Mouse (Mus musculus) spleen, postnatal 4 days (tissue): ENCODE measurements around the gene Galnt10.

Experiments used
- DNase-seq, 2 experiments: peaks; one replicate each; pipeline ENCODE4 v3.0.0; 2022; ENCODE audit warnings: low spot score in 2 of 2

Galnt10 gene

DNA sequence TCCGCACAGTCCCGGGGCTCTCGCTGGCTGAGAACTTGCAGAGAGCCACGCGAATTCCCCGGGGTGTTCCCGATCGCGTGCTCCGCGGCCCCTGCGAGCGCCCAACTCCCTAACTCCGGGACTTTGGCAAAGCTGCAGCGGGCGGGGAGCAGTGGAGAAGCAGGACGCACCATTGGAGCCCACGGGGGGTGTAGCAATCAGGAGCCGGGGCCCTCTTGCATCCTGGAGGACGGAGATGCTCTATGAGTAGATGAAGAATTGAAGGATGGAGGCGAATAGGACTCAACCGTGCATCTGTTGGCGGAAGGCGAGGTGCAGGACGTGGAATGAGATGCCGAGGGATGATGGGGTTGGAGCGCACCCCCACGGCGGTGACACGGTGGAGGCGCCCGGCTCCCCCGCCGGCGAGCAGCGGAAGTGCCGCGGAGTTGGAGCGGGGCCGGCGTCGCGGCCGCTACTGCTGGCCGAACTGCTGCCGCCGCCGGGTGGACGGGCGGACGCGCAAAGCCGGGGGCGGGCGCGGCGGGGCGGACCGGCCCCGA, at the start of gene Galnt10:
Galnt10 (plus strand) TSS at position 425 of the 542 bp plus-strand sequence.
- peak; percentile 88 to 95 for DNase-seq

DNA sequence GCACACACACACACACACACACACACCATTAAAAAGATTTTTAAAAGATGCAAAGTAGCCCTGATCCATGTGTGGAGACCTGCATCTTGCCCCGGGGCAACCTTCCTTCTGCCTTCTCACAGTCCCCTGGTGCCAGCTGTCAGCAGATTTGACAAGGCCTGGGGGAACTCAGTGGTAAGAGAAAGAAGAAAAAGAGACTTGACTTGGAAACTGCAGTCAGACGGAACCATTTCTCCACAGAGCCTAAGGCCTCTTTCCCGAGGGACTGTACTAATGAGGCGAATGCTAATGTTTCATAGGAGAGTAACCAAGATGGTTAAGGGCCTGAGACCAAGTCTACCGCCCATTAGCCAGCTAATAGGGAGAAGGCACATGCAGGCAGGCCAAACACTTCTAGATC, 49.3 kb upstream of the Galnt10 start:
- DNase-seq: no peak

DNA sequence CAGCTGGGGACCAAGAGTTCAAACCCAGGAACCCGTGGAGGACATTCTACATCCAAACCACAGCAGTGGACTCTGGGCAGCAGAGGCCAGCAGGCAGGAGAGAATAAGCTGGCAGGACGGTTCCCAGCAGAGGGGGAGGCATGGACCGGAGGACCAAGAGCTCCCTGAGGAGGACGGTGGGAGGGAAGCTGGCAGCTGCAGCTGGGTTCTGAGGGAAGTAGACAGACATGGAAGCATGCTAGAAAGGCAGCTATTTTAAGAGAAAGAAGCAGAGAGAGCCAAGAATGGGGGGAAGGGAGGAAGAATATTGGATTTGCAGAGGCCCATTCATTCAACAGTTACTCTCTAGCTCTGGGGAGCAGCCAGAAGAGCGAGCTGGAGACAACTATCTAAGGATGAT, 47.1 kb upstream of the Galnt10 start:
- no peak for DNase-seq

DNA sequence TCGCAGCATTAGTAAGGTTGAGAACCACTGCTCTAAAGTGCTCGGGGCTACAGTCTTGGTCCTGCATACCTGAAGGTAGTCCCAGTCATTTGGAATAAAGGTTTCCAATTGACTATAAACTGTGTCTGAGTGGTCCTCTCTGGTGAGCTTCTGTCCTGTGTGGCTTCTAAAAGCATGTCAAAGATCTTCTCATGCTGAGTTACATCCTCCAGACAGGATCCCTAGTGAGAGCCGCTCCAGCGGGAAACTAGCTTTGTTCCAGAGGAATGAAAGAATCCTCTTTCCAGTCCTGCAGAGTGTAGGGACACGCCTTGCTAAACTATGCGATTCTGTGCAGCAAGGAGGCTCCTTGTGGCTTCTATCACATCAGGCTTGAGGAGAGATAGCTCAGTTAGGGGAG, 45.9 kb upstream of the Galnt10 start:
- DNase-seq: no peak

GRCm38 (mm10) chr11:57600113-57600512, 45.1 kb upstream of the Galnt10 start:
- no peak for DNase-seq

DNA sequence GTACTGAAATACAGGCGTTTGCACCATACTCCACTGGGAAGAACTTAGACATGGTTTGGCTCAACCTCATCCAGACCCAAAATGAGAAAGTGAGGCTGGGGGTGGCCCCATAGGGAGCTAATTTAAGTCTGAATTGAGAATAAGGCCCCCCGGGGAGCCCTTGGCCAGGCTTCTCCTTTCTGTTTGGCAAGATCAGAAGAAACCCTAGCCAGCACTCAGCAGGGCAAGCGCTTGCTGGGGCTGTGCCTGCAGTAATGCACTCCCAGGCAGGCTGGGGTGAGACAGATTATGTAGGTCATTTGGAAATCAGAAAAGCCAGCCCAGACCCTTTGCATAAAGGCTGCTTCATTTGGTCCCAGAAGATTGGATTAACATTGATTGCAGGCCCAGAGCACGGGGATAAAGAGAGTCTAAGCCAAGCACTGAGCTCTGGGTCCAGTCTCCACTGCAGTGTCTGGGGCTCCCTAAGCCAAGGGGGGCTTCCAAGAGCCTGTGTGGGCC, 44.6 kb upstream of the Galnt10 start:
- DNase-seq: no peak

GRCm38 (mm10) chr11:57601806-57602455, 43.3 kb upstream of the Galnt10 start:
- no peak for DNase-seq

GRCm38 (mm10) chr11:57605086-57605485, 40.2 kb upstream of the Galnt10 start:
- DNase-seq: no peak

DNA sequence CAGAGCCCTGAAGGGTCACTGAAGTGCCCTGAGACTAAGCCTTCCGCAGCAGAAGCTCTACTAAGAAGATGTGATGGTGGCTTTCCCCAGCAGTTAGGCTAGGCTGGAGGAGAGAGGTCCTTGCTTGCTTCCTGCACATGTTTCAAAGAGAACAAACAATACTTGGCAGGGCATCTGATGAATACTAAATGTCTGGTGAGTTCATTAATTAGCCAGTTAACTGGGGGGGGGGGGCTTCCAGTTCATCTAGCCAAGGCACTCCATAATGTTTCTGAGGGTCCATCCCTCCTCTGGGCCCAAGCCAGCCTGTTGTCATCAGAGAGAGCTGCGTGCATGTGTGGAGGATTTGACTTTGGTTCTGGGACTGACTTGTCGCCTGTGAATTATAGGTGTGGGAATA, 39.6 kb upstream of the Galnt10 start:
- no peak for DNase-seq

- DNase-seq: no peak
Measured at GRCm38 (mm10) chr11:57614502-57614901, 30.7 kb upstream of the Galnt10 start.

DNA sequence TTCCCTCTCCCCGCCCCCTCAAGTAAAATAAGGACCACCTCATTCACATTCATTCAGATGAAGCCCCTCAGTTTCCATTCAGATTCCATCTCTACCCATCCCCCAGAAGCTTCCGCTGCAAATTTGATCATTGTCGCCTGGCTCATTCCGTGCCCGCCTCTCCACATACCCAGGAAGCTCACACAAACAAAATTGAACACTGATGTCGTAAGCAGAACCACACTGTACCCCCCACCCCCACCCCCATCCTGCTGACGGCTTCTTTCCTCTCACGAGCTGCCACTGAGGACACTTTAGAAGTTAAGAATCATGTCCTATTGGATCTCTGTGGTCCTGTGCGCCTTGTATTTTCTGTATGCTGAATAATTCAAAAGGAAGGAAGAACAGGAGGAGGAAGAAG, 30.0 kb upstream of the Galnt10 start:
- DNase-seq: no peak

GRCm38 (mm10) chr11:57615871-57616270, 29.4 kb upstream of the Galnt10 start:
- no peak for DNase-seq

DNA sequence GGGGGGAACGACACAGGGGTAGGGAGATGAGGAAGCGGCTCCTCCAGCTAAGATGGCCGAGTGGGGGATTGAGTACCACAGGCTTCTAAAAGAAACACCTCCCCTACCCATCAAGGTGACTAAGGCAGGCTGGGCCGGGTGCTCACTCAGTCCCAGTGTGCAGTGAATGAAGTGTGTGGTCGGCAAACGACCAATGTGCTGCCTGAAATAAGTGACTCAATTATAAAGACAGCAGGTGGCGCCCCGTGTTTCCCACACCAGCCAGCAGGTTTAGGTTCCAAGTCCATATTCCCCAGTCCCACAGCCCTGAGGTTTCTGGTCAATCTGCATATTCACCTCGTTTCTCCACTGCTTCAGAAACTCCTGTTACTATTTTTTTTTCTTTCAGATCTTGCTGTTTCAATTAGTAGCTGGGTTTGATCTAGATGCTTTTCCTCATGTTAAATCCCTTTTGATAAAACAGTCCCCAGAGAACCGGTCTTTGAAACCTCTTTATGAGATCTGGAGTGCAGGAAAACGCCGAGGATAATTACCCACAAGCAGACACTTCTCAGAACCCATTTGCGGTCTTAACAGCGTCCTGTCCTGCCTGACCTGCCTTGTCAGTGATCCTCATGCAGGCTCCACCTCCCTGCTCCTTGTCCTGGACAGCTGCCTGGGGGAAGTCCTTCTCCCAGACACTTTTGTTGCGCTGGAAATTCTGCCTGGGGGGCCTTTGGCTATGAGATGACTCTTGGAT, 27.5 kb upstream of the Galnt10 start:
- DNase-seq: peak; percentile 54 to 77

- DNase-seq: no peak
Measured at GRCm38 (mm10) chr11:57621472-57621871, 23.8 kb upstream of the Galnt10 start.

DNA sequence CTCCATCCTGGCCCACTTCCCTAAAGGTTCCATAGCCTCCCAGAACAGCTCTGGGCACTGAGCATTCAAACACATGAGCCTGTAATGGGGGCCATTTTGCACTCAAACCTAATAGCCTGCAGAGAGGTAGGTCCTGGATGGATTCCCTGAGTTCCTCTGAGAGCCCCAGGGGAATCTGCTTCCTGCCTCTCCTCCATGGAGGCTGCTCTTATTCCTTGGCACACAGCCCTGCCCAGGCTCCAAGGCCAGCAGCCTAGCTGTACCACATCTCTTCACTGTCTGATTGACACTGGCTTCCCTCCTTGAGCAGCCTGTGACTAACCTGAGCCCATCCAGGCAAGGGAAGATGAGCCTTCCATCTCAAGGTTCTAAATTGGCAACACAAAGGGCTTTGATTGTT, 23.4 kb upstream of the Galnt10 start:
- DNase-seq: no peak

DNA sequence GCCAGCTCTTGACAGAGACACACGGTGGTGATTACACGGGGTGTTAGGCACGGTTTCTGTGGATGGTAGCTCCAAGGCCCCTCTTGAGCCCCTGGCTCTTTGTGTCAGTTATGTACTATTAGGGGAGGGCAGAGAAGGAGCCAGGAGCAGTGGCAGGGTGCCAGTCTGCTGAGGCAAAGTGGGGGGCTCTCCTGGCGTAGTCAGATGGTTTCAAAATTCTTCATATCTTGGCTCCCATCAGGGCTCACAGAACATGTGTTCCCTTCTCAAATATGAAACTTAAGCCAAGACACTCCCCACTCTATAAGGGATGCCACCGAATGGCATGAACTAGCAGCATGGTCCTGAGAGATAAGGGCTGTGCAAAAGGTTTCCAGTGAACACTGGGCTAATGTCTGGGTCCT, 20.8 kb upstream of the Galnt10 start:
- DNase-seq: peak; percentile 79 to 85

- DNase-seq: peak in 1 of 2 experiments; percentile 44
Measured at GRCm38 (mm10) chr11:57625465-57625864, 19.8 kb upstream of the Galnt10 start.

- DNase-seq: peak; percentile 74 to 80
Measured at GRCm38 (mm10) chr11:57627086-57627735, 18.0 kb upstream of the Galnt10 start.

DNA sequence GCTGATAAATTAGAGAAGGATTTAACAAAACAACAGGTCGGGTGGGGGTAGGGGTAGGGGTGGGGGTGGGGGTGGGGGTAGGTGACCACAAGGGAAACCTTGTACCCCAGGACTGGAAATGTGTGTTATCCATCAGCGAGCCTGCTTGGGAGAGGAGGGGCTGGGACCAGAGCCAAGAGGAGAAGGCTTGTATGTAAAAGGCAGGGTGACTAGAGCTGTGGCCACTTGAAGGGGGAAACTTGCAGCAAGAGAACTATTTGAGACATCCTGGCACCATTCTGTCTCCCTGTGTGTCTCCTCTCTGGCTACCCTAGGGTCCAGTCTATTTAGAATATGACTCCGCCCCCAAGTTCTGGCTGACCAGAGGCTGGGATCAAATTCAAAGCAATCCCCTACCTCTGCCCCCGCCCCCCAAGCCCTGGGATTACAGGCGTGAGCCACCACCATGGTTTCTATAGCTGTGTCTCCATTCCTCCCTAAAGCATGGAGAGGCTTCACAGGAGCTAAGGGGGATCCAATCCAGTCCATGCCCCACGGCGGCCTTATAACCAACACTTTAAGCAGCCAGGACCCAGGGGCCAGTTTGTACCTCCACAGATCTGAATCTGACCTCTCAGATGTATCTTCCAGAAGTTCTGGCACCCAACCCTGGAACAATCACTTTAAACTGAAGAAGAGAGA, 13.3 kb upstream of the Galnt10 start:
- peak; percentile 10 to 56 for DNase-seq

DNA sequence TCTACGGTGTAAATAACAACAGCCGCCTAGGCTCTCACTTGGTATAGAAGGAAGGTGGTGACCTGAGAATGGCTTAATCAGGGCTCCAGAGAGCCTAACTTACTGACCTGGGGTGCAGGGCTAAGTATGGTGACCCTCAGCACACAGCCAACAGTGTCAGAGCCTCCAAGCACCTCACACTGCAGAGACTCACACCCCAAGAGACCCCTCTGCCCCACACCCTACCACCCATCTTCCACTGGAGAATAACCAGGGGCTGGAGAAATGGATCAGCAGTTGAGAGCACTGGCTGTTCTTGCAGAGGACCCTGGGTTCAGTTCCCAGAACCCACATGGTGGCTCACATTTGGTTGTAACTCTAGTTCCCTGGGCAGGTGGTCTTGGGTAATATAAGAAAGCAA, 12.2 kb upstream of the Galnt10 start:
- DNase-seq: peak; percentile 8 to 50

DNA sequence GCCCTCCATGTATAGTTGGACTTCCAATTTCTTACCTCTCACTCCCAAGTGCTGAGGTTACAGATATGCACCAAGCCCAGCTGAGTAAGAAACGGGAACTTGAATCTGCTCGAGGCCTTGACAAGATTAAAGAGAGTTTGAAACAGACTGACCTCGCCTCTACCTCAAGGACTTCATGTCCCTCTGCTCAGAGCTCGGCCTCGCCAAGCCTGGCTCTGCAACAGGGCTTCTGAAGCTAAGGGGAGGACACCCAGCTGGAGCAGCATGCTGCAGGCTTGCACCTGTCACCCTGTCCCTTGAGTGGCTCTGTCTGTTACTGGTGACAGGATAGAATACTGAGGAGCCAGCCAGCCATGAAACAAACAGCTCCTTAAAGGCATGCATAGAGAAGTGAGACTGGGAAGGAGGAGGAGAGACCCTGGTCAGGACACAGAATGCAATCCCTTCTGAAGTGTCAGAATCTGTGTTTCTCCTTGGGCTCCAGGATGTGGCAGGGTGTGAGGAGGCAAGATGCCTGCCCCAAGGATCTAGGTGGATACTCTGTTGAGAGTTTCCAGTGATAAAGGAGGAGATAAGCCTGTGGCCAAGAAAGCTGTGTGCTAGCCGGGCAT, 11.2 kb upstream of the Galnt10 start:
- DNase-seq: peak; percentile 12 to 62
